Mouse (Mus musculus): ENCODE measurements around the gene Slx4. TPM values are rescaled to one million over a fixed set of nuclear protein-coding genes. Genes with fewer than 3 reads are reported as not detected.
A peak's percentile ranks its signal among the peaks of the same experiment; 100 is the strongest.
"Not testable (repeated sequence)": the region's sequence is repeated elsewhere in the genome, so short reads cannot be mapped to it uniquely, and the experiment has no call there.

The Slx4 gene
- polyA plus RNA-seq, 1 experiment: 31.6 TPM

DNA sequence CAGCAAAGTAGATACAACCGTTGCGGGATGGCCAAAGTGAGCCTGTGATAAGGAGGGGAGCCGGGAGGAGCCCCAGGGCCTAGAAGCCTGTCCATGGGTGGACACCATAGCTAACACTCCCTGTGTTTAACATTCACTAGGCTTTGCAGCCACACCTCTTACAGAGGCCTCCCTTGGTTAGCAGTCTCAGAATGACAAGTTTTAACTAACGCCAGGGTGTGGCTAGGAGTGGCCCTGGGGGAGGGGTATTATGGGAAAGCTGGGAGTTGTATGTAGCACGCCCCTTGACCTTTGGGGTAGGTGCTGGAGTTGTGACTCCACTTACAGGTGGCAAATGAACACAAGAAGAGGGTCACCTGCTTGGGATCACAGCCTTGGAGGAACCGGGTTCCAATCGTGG lies 27.9 kb downstream of the Slx4 start:
- 40% methylated on average over 7 of the region's 7 CpGs for WGBS
- Histone ChIP-seq H3K27me3 (ENCODE audit: control insufficient read depth, insufficient read depth, low read length) (no peaks in the 10 kb centered on the region), H3K4me3 (ENCODE audit: low read depth, low read length) (peak overlapping the region; percentile 55)

DNA sequence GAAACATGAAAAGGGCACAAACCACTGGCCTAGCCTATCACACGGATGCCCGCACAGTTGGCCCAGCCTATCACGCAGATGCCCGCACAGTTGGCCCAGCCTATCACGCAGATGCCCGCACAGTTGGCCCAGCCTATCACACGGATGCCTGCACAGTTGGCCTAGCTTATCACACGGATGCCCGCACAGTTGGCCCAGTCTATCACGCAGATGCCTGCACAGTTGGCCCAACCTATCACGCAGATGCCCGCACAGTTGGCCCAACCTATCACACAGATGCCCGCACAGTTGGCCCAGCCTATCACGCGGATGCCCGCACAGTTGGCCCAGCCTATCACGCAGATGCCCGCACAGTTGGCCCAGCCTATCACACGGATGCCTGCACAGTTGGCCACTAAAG lies 29.1 kb downstream of the Slx4 start:
- peaks cover 10% of the 10 kb centered on the region for H3K4me1 ChIP-seq (ENCODE audit: control insufficient read depth, insufficient read depth, insufficient read length, low read length)
- not testable (repeated sequence) for H3K4me3 ChIP-seq (ENCODE audit: low read depth, low read length); H3K27me3 ChIP-seq (ENCODE audit: control insufficient read depth, insufficient read depth, low read length); H3K27ac ChIP-seq (ENCODE audit: insufficient read depth, low read depth, low read length)
- 93% methylated on average over 19 of the region's 19 CpGs for WGBS
- peaks cover 11% of the 10 kb centered on the region for H3K36me3 ChIP-seq (ENCODE audit: control insufficient read depth, insufficient read depth, low read length)

More for the DNA sequence above, 27.9 kb downstream of the Slx4 start:
- no peak for TF ChIP-seq CTCF (IDR thresholded peaks at IDR 0.05; ENCODE audit: extremely low read depth, insufficient read length, insufficient replicate concordance, low read depth, low read length)
- TF ChIP-seq POLR2A (IDR thresholded peaks at IDR 0.05; ENCODE audit: low read depth, low read length): no peak
- Histone ChIP-seq H3K4me1 (ENCODE audit: control insufficient read depth, insufficient read depth, insufficient read length, low read length) (peaks cover 10% of the 10 kb centered on the region), H3K36me3 (ENCODE audit: control insufficient read depth, insufficient read depth, low read length) (peaks cover 23% of the 10 kb centered on the region), H3K27ac (ENCODE audit: insufficient read depth, low read depth, low read length) (0 out of 2 replicates have a peak overlapping the region, but pooled peaks have one; percentile 25)

- Histone ChIP-seq H3K27me3 (ENCODE audit: control insufficient read depth, insufficient read depth, low read length) (no peaks in the 10 kb centered on the region), H3K4me3 (ENCODE audit: low read depth, low read length) (no peak overlapping the region), H3K4me1 (ENCODE audit: control insufficient read depth, insufficient read depth, insufficient read length, low read length) (peaks cover 7% of the 10 kb centered on the region; the same call in 1 of the 2 replicates), H3K36me3 (ENCODE audit: control insufficient read depth, insufficient read depth, low read length) (no peaks in the 10 kb centered on the region), H3K27ac (ENCODE audit: insufficient read depth, low read depth, low read length) (no peak overlapping the region)
- TF ChIP-seq POLR2A (IDR thresholded peaks at IDR 0.05; ENCODE audit: low read depth, low read length) (no peak), CTCF (IDR thresholded peaks at IDR 0.05; ENCODE audit: extremely low read depth, insufficient read length, insufficient replicate concordance, low read depth, low read length) (no peak)
- 66% methylated on average over 3 of the region's 3 CpGs for WGBS
These were observed 38.0 kb downstream of the Slx4 start for GRCm38 (mm10) chr16:3965534-3965933.

DNA sequence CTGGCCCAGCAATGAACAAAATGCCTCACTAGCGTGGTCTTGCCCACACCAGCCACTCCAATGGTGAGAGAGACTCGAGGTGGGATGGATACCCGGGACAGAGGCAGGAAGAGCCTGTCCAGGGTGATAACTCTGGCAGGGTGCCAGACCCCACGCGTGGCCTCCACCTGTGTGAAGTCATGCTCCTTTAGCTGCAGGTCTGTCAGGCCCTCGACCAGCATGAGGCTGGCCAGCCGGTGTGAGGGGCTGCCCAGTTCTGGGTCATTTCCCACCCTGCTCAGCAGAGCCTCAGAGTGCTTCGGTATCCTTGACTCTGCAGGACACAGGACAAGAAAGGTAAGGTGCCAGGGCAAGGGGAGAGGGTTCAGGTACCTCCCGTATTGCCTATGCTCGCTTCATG lies 38.6 kb downstream of the Slx4 start:
- Histone ChIP-seq H3K4me1 (ENCODE audit: control insufficient read depth, insufficient read depth, insufficient read length, low read length) (peaks cover 7% of the 10 kb centered on the region; the same call in 1 of the 2 replicates), H3K27ac (ENCODE audit: insufficient read depth, low read depth, low read length) (no peak overlapping the region), H3K27me3 (ENCODE audit: control insufficient read depth, insufficient read depth, low read length) (no peaks in the 10 kb centered on the region), H3K36me3 (ENCODE audit: control insufficient read depth, insufficient read depth, low read length) (no peaks in the 10 kb centered on the region), H3K4me3 (ENCODE audit: low read depth, low read length) (no peak overlapping the region)
- 42% methylated on average over 10 of the region's 10 CpGs for WGBS
- TF ChIP-seq POLR2A (IDR thresholded peaks at IDR 0.05; ENCODE audit: low read depth, low read length) (no peak), CTCF (IDR thresholded peaks at IDR 0.05; ENCODE audit: extremely low read depth, insufficient read length, insufficient replicate concordance, low read depth, low read length) (no peak)

DNA sequence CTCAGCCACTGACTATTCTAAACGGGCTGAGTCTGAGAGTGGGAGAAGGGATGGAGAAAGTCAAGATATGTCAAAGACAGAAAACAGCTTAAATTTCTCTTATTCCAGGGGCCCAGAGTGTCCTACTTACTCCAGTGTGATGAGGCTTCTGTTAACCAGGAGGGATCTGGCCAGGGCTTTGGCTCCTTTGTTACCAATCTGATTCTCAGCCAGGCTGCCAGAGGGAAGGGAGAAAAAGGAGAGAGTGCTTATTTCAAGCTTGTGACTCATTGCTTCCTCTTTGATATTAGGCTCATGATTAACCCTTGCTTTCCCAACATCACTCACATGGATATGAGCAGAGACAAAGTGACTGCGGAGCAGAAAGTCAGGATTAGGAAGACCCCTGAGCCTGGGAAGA lies 44.3 kb downstream of the Slx4 start:
- Histone ChIP-seq H3K36me3 (ENCODE audit: control insufficient read depth, insufficient read depth, low read length) (no peaks in the 10 kb centered on the region), H3K4me3 (ENCODE audit: low read depth, low read length) (no peak overlapping the region), H3K27me3 (ENCODE audit: control insufficient read depth, insufficient read depth, low read length) (no peaks in the 10 kb centered on the region), H3K4me1 (ENCODE audit: control insufficient read depth, insufficient read depth, insufficient read length, low read length) (no peaks in the 10 kb centered on the region; the same call in 1 of the 2 replicates), H3K27ac (ENCODE audit: insufficient read depth, low read depth, low read length) (no peak overlapping the region)
- 77% methylated on average over 2 of the region's 2 CpGs for WGBS
- TF ChIP-seq POLR2A (IDR thresholded peaks at IDR 0.05; ENCODE audit: low read depth, low read length): no peak
- no peak for TF ChIP-seq CTCF (IDR thresholded peaks at IDR 0.05; ENCODE audit: extremely low read depth, insufficient read length, insufficient replicate concordance, low read depth, low read length)

- TF ChIP-seq POLR2A (IDR thresholded peaks at IDR 0.05; ENCODE audit: low read depth, low read length) (no peak), CTCF (IDR thresholded peaks at IDR 0.05; ENCODE audit: extremely low read depth, insufficient read length, insufficient replicate concordance, low read depth, low read length) (no peak)
- Histone ChIP-seq H3K27me3 (ENCODE audit: control insufficient read depth, insufficient read depth, low read length) (no peaks in the 10 kb centered on the region), H3K4me1 (ENCODE audit: control insufficient read depth, insufficient read depth, insufficient read length, low read length) (no peaks in the 10 kb centered on the region; the same call in 1 of the 2 replicates), H3K36me3 (ENCODE audit: control insufficient read depth, insufficient read depth, low read length) (no peaks in the 10 kb centered on the region), H3K27ac (ENCODE audit: insufficient read depth, low read depth, low read length) (no peak overlapping the region), H3K4me3 (ENCODE audit: low read depth, low read length) (no peak overlapping the region)
- 49% methylated on average over 6 of the region's 6 CpGs for WGBS
These were observed 47.2 kb downstream of the Slx4 start for GRCm38 (mm10) chr16:3956369-3956768.

- Histone ChIP-seq H3K27me3 (ENCODE audit: control insufficient read depth, insufficient read depth, low read length) (no peaks in the 10 kb centered on the region), H3K27ac (ENCODE audit: insufficient read depth, low read depth, low read length) (no peak overlapping the region), H3K4me1 (ENCODE audit: control insufficient read depth, insufficient read depth, insufficient read length, low read length) (no peaks in the 10 kb centered on the region; the same call in 1 of the 2 replicates), H3K4me3 (ENCODE audit: low read depth, low read length) (no peak overlapping the region), H3K36me3 (ENCODE audit: control insufficient read depth, insufficient read depth, low read length) (no peaks in the 10 kb centered on the region)
- TF ChIP-seq POLR2A (IDR thresholded peaks at IDR 0.05; ENCODE audit: low read depth, low read length) (no peak), CTCF (IDR thresholded peaks at IDR 0.05; ENCODE audit: extremely low read depth, insufficient read length, insufficient replicate concordance, low read depth, low read length) (no peak)
- WGBS: 87% methylated on average over 1 of the region's 1 CpGs
These were observed 52.4 kb downstream of the Slx4 start for GRCm38 (mm10) chr16:3951141-3951540.

DNA sequence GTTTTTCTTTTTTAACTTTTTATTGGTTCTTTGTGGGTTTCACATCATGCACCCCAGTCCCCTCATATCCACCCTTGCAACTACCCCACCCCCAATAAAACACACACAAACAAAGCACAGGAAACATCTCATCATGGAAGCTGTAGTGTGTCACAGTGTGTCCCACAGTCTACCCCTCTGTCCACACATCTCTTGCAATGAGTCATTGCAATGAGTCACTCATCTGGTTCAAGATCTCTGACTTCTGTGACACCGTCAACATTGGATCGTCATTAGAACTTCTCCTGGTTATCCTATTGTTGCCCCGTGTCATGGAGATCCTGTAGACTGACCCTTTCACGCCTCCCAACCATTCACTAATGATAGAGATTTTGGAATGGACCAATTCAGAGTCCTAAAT lies 68.9 kb downstream of the Slx4 start:
- H3K27me3 ChIP-seq (ENCODE audit: control insufficient read depth, insufficient read depth, low read length): no peaks in the 10 kb centered on the region
- H3K4me1 ChIP-seq (ENCODE audit: control insufficient read depth, insufficient read depth, insufficient read length, low read length): no peaks in the 10 kb centered on the region
- H3K36me3 ChIP-seq (ENCODE audit: control insufficient read depth, insufficient read depth, low read length): peaks cover 22% of the 10 kb centered on the region
- TF ChIP-seq CTCF (IDR thresholded peaks at IDR 0.05; ENCODE audit: extremely low read depth, insufficient read length, insufficient replicate concordance, low read depth, low read length): no peak
- no peak for TF ChIP-seq POLR2A (IDR thresholded peaks at IDR 0.05; ENCODE audit: low read depth, low read length)
- H3K27ac ChIP-seq (ENCODE audit: insufficient read depth, low read depth, low read length): no peak overlapping the region
- 78% methylated on average over 4 of the region's 4 CpGs for WGBS
- H3K4me3 ChIP-seq (ENCODE audit: low read depth, low read length): no peak overlapping the region
